Mouse (Mus musculus): Measurements from ENCODE around the gene Slc18b1. TPM values are rescaled to one million over a fixed set of nuclear protein-coding genes. Genes with fewer than 3 reads are reported as not detected.

The Slc18b1 gene
- polyA plus RNA-seq, 1 experiment from 2014 or later = 16.7 TPM

- H3K4me2 ChIP-seq = no peak overlapping the region
- no peaks in the 10 kb centered on the region for H3K9me3 ChIP-seq (replicated peaks)
- H3K27me3 ChIP-seq = no peaks in the 10 kb centered on the region
- no peak overlapping the region for H3K9ac ChIP-seq
- no peak overlapping the region for H3K4me3 ChIP-seq
- peaks cover 31% of the 10 kb centered on the region for H3K36me3 ChIP-seq (ENCODE audit: poor library complexity, severe bottlenecking)
- 0 out of 2 replicates have a peak, but pooled peaks have one; percentile 46 for ATAC-seq
- peaks cover 6% of the 10 kb centered on the region for H3K4me1 ChIP-seq
- H3K27ac ChIP-seq = no peak overlapping the region
These were observed 15.6 kb downstream of the Slc18b1 start for GRCm38 (mm10) chr10:23812438-23812759.

GRCm38 (mm10) chr10:23812852-23813766 lies 16.3 kb downstream of the Slc18b1 start:
- H3K9ac ChIP-seq = no peak overlapping the region
- H3K4me2 ChIP-seq = no peak overlapping the region
- peaks cover 6% of the 10 kb centered on the region for H3K4me1 ChIP-seq
- H3K27ac ChIP-seq = no peak overlapping the region
- peaks cover 25% of the 10 kb centered on the region for H3K36me3 ChIP-seq (ENCODE audit: poor library complexity, severe bottlenecking)
- no peaks in the 10 kb centered on the region for H3K27me3 ChIP-seq
- no peak overlapping the region for H3K4me3 ChIP-seq
- ATAC-seq = peak; percentile 64; the same call in 1 of the 2 replicates
- 33% methylated on average over 11 of the region's 11 CpGs for WGBS
- no peaks in the 10 kb centered on the region for H3K9me3 ChIP-seq (replicated peaks)

- H3K9me3 ChIP-seq (replicated peaks) = no peaks in the 10 kb centered on the region
- H3K4me1 ChIP-seq = peaks cover 6% of the 10 kb centered on the region
- H3K27me3 ChIP-seq = no peaks in the 10 kb centered on the region
- H3K4me3 ChIP-seq = no peak overlapping the region
- 43% methylated on average over 1 of the region's 1 CpGs for WGBS
- H3K4me2 ChIP-seq = no peak overlapping the region
- peaks cover 27% of the 10 kb centered on the region for H3K36me3 ChIP-seq (ENCODE audit: poor library complexity, severe bottlenecking)
- no peak overlapping the region for H3K9ac ChIP-seq
- peak; percentile 43 for ATAC-seq
- no peak overlapping the region for H3K27ac ChIP-seq
These were observed 18.4 kb downstream of the Slc18b1 start for GRCm38 (mm10) chr10:23815168-23815567.

GRCm38 (mm10) chr10:23816241-23816640 lies 19.5 kb downstream of the Slc18b1 start:
- Histone ChIP-seq H3K4me1 (peaks cover 6% of the 10 kb centered on the region), H3K27me3 (no peaks in the 10 kb centered on the region), H3K4me3 (no peak overlapping the region), H3K9me3 (replicated peaks) (no peaks in the 10 kb centered on the region), H3K27ac (no peak overlapping the region), H3K4me2 (no peak overlapping the region), H3K36me3 (ENCODE audit: poor library complexity, severe bottlenecking) (peaks cover 34% of the 10 kb centered on the region), H3K9ac (no peak overlapping the region)
- ATAC-seq = no peak
- WGBS = 92% methylated on average over 7 of the region's 7 CpGs

- Histone ChIP-seq H3K4me2 (no peak overlapping the region), H3K36me3 (ENCODE audit: poor library complexity, severe bottlenecking) (peaks cover 60% of the 10 kb centered on the region), H3K4me1 (no peaks in the 10 kb centered on the region), H3K4me3 (no peak overlapping the region), H3K27ac (no peak overlapping the region), H3K27me3 (no peaks in the 10 kb centered on the region), H3K9me3 (replicated peaks) (no peaks in the 10 kb centered on the region), H3K9ac (no peak overlapping the region)
- 92% methylated on average over 7 of the region's 7 CpGs for WGBS
- ATAC-seq = no peak
These were observed 29.7 kb downstream of the Slc18b1 start for GRCm38 (mm10) chr10:23826516-23826915.

- Histone ChIP-seq H3K4me1 (no peaks in the 10 kb centered on the region), H3K4me3 (no peak overlapping the region), H3K36me3 (ENCODE audit: poor library complexity, severe bottlenecking) (no peaks in the 10 kb centered on the region), H3K4me2 (no peak overlapping the region), H3K9me3 (replicated peaks) (no peaks in the 10 kb centered on the region), H3K9ac (no peak overlapping the region), H3K27me3 (no peaks in the 10 kb centered on the region), H3K27ac (no peak overlapping the region)
- ATAC-seq = no peak
- WGBS = 86% methylated on average over 9 of the region's 9 CpGs
These were observed 39.5 kb downstream of the Slc18b1 start for GRCm38 (mm10) chr10:23836003-23836964.

- Histone ChIP-seq H3K9ac (no peak overlapping the region), H3K27ac (no peak overlapping the region), H3K36me3 (ENCODE audit: poor library complexity, severe bottlenecking) (no peaks in the 10 kb centered on the region), H3K4me3 (no peak overlapping the region), H3K9me3 (replicated peaks) (no peaks in the 10 kb centered on the region), H3K4me2 (no peak overlapping the region), H3K4me1 (no peaks in the 10 kb centered on the region), H3K27me3 (no peaks in the 10 kb centered on the region)
- no peak for ATAC-seq
- WGBS = 84% methylated on average over 3 of the region's 3 CpGs
These were observed 40.3 kb downstream of the Slc18b1 start for GRCm38 (mm10) chr10:23837115-23837514.

GRCm38 (mm10) chr10:23838910-23839309 lies 42.1 kb downstream of the Slc18b1 start:
- Histone ChIP-seq H3K9me3 (replicated peaks) (no peaks in the 10 kb centered on the region), H3K4me2 (no peak overlapping the region), H3K27me3 (no peaks in the 10 kb centered on the region), H3K36me3 (ENCODE audit: poor library complexity, severe bottlenecking) (no peaks in the 10 kb centered on the region), H3K9ac (no peak overlapping the region), H3K4me1 (no peaks in the 10 kb centered on the region), H3K4me3 (no peak overlapping the region), H3K27ac (no peak overlapping the region)
- ATAC-seq = no peak
- 91% methylated on average over 3 of the region's 3 CpGs for WGBS

GRCm38 (mm10) chr10:23839368-23839767 lies 42.6 kb downstream of the Slc18b1 start:
- no peaks in the 10 kb centered on the region for H3K36me3 ChIP-seq (ENCODE audit: poor library complexity, severe bottlenecking)
- no peak overlapping the region for H3K4me3 ChIP-seq
- H3K9ac ChIP-seq = no peak overlapping the region
- ATAC-seq = no peak
- H3K27me3 ChIP-seq = no peaks in the 10 kb centered on the region
- 60% methylated on average over 9 of the region's 9 CpGs for WGBS
- H3K27ac ChIP-seq = no peak overlapping the region
- H3K4me1 ChIP-seq = no peaks in the 10 kb centered on the region
- H3K4me2 ChIP-seq = no peak overlapping the region
- no peaks in the 10 kb centered on the region for H3K9me3 ChIP-seq (replicated peaks)

GRCm38 (mm10) chr10:23840496-23840895 lies 43.7 kb downstream of the Slc18b1 start:
- ATAC-seq = no peak
- Histone ChIP-seq H3K9me3 (replicated peaks) (no peaks in the 10 kb centered on the region), H3K36me3 (ENCODE audit: poor library complexity, severe bottlenecking) (no peaks in the 10 kb centered on the region), H3K27ac (no peak overlapping the region), H3K27me3 (no peaks in the 10 kb centered on the region), H3K9ac (no peak overlapping the region), H3K4me2 (no peak overlapping the region), H3K4me1 (no peaks in the 10 kb centered on the region), H3K4me3 (no peak overlapping the region)
- WGBS = 80% methylated on average over 4 of the region's 4 CpGs

- 86% methylated on average over 4 of the region's 4 CpGs for WGBS
- H3K27ac ChIP-seq = no peak within 1 kb of the TSS
- no peak within 1 kb of the TSS for H3K4me2 ChIP-seq
- H3K36me3 ChIP-seq (ENCODE audit: poor library complexity, severe bottlenecking) = no peaks in the 10 kb centered on the region
- H3K9me3 ChIP-seq (replicated peaks) = no peaks in the 10 kb centered on the region
- no peak within 1 kb of the TSS for H3K4me3 ChIP-seq
- H3K4me1 ChIP-seq = no peaks in the 10 kb centered on the region
- H3K9ac ChIP-seq = no peak within 1 kb of the TSS
- ATAC-seq = no peak
- no peaks in the 10 kb centered on the region for H3K27me3 ChIP-seq
These were observed 54.6 kb downstream of the Slc18b1 start, which contains the start of gene Vnn3 for GRCm38 (mm10) chr10:23851228-23851912. TSS of gene Vnn3 (plus strand) at chr10:23851462.

All from forebrain, embryonic 13.5 days (tissue).